Comparison of ENCODE assay signal across 12 mouse cellular contexts in genomic region chr12:83233651-83234050, GRCm38 (mm10).
DNase-seq lines count a peak whose midpoint lies in the region; ATAC-seq and TF ChIP-seq lines count a peak whose summit lies in the region.
"Had no signal": no experiment of that assay in that cellular context is flagged by ENCODE, and none has a peak within 500 bp of the region (broad histone marks: within the 10 kb centered on the region; RNA-seq: fewer than 3 reads in every experiment).

No protein-coding gene starts in this region.

- WGBS in heart, embryonic 16.5 days: 54% methylated on average over 7 of the region's 7 CpGs

- H3K9me3 ChIP-seq in heart, embryonic 16.5 days (replicated peaks; ENCODE audit: control insufficient read depth, low read length): peaks cover 5% of the 10 kb centered on the region; the same call in 1 of the 2 replicates
- H3K9me3 ChIP-seq: embryonic facial prominence, embryonic 12.5 days had no signal

- peaks cover 12% of the 10 kb centered on the region for H3K4me1 ChIP-seq in heart, embryonic 16.5 days (ENCODE audit: control insufficient read depth, insufficient read depth, low read length)
- H3K4me1 ChIP-seq: embryonic facial prominence, embryonic 12.5 days; lung, embryonic 15.5 days had no signal

- H3K4me3 ChIP-seq in gastrocnemius, adult 2 months: no peak overlapping the region
- H3K4me3 ChIP-seq in heart, embryonic 16.5 days (ENCODE audit: low read length): no peak overlapping the region
- H3K4me3 ChIP-seq: embryonic facial prominence, embryonic 12.5 days; lung, embryonic 15.5 days; myocyte had no signal

- H3K27me3 ChIP-seq in heart, embryonic 16.5 days (ENCODE audit: control insufficient read depth, insufficient read depth, low read length): no peaks in the 10 kb centered on the region
- H3K27me3 ChIP-seq: embryonic facial prominence, embryonic 12.5 days; lung, embryonic 15.5 days had no signal

- intact Hi-C loops in gastrocnemius, adult 2 months (cut with DNase I): no loop called here

- no peak for TF ChIP-seq CTCF in gastrocnemius, adult 2 months (IDR thresholded peaks at IDR 0.05)

- no peak overlapping the region for H3K9ac ChIP-seq in heart, embryonic 16.5 days (ENCODE audit: low read length)
- H3K9ac ChIP-seq: embryonic facial prominence, embryonic 12.5 days; lung, embryonic 15.5 days had no signal

- H3K27ac ChIP-seq in gastrocnemius, adult 2 months: peak overlapping the region; percentile 4; the same call in 1 of the 2 replicates
- H3K27ac ChIP-seq in heart, embryonic 16.5 days (ENCODE audit: low read length): no peak overlapping the region
- H3K27ac ChIP-seq: embryonic facial prominence, embryonic 12.5 days; lung, embryonic 15.5 days had no signal

- H3K4me2 ChIP-seq in heart, embryonic 16.5 days (ENCODE audit: low read depth, low read length): no peak overlapping the region
- H3K4me2 ChIP-seq: embryonic facial prominence, embryonic 12.5 days; lung, embryonic 15.5 days had no signal

- H3K36me3 ChIP-seq in heart, embryonic 16.5 days (ENCODE audit: control insufficient read depth, insufficient read depth): 0 out of 2 replicates have a peak, but pooled peaks cover 2% of the 10 kb centered on the region
- H3K36me3 ChIP-seq: embryonic facial prominence, embryonic 12.5 days; lung, embryonic 15.5 days had no signal

- ATAC-seq in heart, embryonic 16.5 days (replicated peaks; ENCODE audit: extremely low read depth, insufficient read depth, low FRiP score): peak; percentile 75

- peak; percentile 47 for DNase-seq in gastrocnemius, adult 2 months
- DNase-seq in gastrocnemius, postnatal 10 days: no peak
- DNase-seq in retina, postnatal 1 day: peak; percentile 44
- DNase-seq in retina, embryonic 14.5 days (ENCODE audit: low spot score): no peak
- DNase-seq in thymus, postnatal 36 days: no peak
- no peak for DNase-seq in cerebellum, postnatal 25 days
- DNase-seq: right cerebral cortex, postnatal 25 days; thymus, adult 18-20 months had no signal

Comparison
In these comparisons a context has a peak if more than half of its experiments do, and no peak if none do; other contexts are left out.
1. DNase-seq: peak in gastrocnemius, adult 2 months (single experiment) and retina, postnatal 1 day (single experiment); none in gastrocnemius, postnatal 10 days (single experiment), retina, embryonic 14.5 days (single experiment), thymus, postnatal 36 days (0 of 2) and cerebellum, postnatal 25 days (0 of 2).